Mouse (Mus musculus) ES-Bruce4 (cell line): ENCODE measurements around the gene Cep170b. TPM values are rescaled to one million over a fixed set of nuclear protein-coding genes. Genes with fewer than 3 reads are reported as not detected.
A peak's percentile ranks its signal among the peaks of the same experiment; 100 is the strongest.

Experiments used
- H3K27ac ChIP-seq: 2 replicates; pipeline ENCODE4 v1.5.1; 2012; ENCODE audit warnings: low read length, inconsistent platforms; ENCODE audit not compliant: insufficient read depth
- H3K27me3 ChIP-seq: 2 replicates; pipeline ENCODE4 v1.6.1; 2012; ENCODE audit warnings: mild to moderate bottlenecking, low read length, inconsistent platforms; ENCODE audit not compliant: control insufficient read depth, poor library complexity, insufficient read depth, severe bottlenecking
- H3K36me3 ChIP-seq: 2 replicates; pipeline ENCODE4 v1.6.1; 2012; ENCODE audit warnings: inconsistent platforms, mild to moderate bottlenecking, low read length, moderate library complexity; ENCODE audit not compliant: control insufficient read depth, poor library complexity, insufficient read depth, severe bottlenecking
- H3K4me1 ChIP-seq: one replicate; pipeline ENCODE4 v1.8.1; 2011; ENCODE audit warnings: low read length; ENCODE audit not compliant: control insufficient read depth, insufficient read depth
- H3K4me3 ChIP-seq: 2 replicates; pipeline ENCODE4 v1.5.1; 2011; ENCODE audit warnings: low read depth, mild to moderate bottlenecking, low read length
- H3K9ac ChIP-seq: 2 replicates; pipeline ENCODE4 v1.6.1; 2012; ENCODE audit warnings: low read depth, mild to moderate bottlenecking, inconsistent platforms; ENCODE audit not compliant: poor library complexity, severe bottlenecking
- H3K9me3 ChIP-seq: replicated peaks from 2 replicates; pipeline ENCODE4 v1.6.1; 2012; ENCODE audit warnings: mild to moderate bottlenecking, low read length, inconsistent platforms; ENCODE audit not compliant: control insufficient read depth, poor library complexity, insufficient read depth, severe bottlenecking
- CTCF ChIP-seq: IDR thresholded peaks from one replicate; pipeline ENCODE4 v1.8.1; 2011; ENCODE audit warnings: low read depth, low read length
- EP300 ChIP-seq: IDR thresholded peaks from 2 replicates; pipeline ENCODE4 v1.6.1; 2011; ENCODE audit warnings: low read depth, low read length; ENCODE audit not compliant: insufficient read depth
- POLR2A ChIP-seq: IDR thresholded peaks from one replicate; pipeline ENCODE4 v1.8.1; 2011; ENCODE audit warnings: low read length; ENCODE audit not compliant: insufficient read depth
- polyA plus RNA-seq: library from polyadenylated mRNA; stranded (reverse); fragments of >200 nt; gene quantifications from 2 replicates; pipeline ENCODE4 v1.2.4, GENCODE M21; 2011; ENCODE audit warnings: low read depth; ENCODE audit not compliant: missing spikeins, insufficient read depth, insufficient read length

Gene Cep170b
- polyA plus RNA-seq, 1 experiment: 104 TPM

GRCm38 (mm10) chr12:112713984-112714383, 6.3 kb upstream of the Cep170b start:
- H3K27ac ChIP-seq: no peak overlapping the region
- H3K4me3 ChIP-seq: no peak overlapping the region
- no peak overlapping the region for H3K9ac ChIP-seq

GRCm38 (mm10) chr12:112717140-112717539, 3.1 kb upstream of the Cep170b start:
- H3K36me3 ChIP-seq: no peaks in the 10 kb centered on the region
- H3K4me3 ChIP-seq: no peak overlapping the region
- H3K27me3 ChIP-seq: no peaks in the 10 kb centered on the region
- no peaks in the 10 kb centered on the region for H3K9me3 ChIP-seq
- no peak overlapping the region for H3K27ac ChIP-seq
- H3K4me1 ChIP-seq: peaks cover 2% of the 10 kb centered on the region
- TF ChIP-seq CTCF (peak; percentile 85), POLR2A (no peak), EP300 (no peak)
- H3K9ac ChIP-seq: no peak overlapping the region

More at GRCm38 (mm10) chr12:112713984-112714383, 6.3 kb upstream of the Cep170b start:
- no peaks in the 10 kb centered on the region for H3K9me3 ChIP-seq
- no peaks in the 10 kb centered on the region for H3K27me3 ChIP-seq
- TF ChIP-seq EP300: no peak
- no peak for TF ChIP-seq POLR2A
- no peak for TF ChIP-seq CTCF
- no peaks in the 10 kb centered on the region for H3K36me3 ChIP-seq
- H3K4me1 ChIP-seq: no peaks in the 10 kb centered on the region

- Histone ChIP-seq H3K9ac (no peak overlapping the region), H3K27ac (no peak overlapping the region), H3K9me3 (no peaks in the 10 kb centered on the region), H3K27me3 (no peaks in the 10 kb centered on the region), H3K4me3 (no peak overlapping the region), H3K36me3 (no peaks in the 10 kb centered on the region), H3K4me1 (peaks cover 2% of the 10 kb centered on the region)
- TF ChIP-seq CTCF: no peak
- no peak for TF ChIP-seq EP300
- TF ChIP-seq POLR2A: no peak
These were observed 1.3 kb upstream of the Cep170b start for GRCm38 (mm10) chr12:112718995-112719394.

- Histone ChIP-seq H3K9ac (peak overlapping the region; percentile 86), H3K27me3 (no peaks in the 10 kb centered on the region), H3K4me3 (peak overlapping the region; percentile 75), H3K9me3 (no peaks in the 10 kb centered on the region), H3K27ac (peak overlapping the region; percentile 87), H3K36me3 (no peaks in the 10 kb centered on the region; the same call in 1 of the 2 replicates), H3K4me1 (peaks cover 2% of the 10 kb centered on the region)
- TF ChIP-seq POLR2A (no peak), CTCF (no peak), EP300 (no peak)
These were observed 702 bp downstream of the Cep170b start for GRCm38 (mm10) chr12:112720890-112721423.

- peaks cover 2% of the 10 kb centered on the region for H3K4me1 ChIP-seq
- TF ChIP-seq EP300 (peak; percentile 43; the same call in 1 of the 2 replicates), CTCF (peak; percentile 6), POLR2A (peak; percentile 34)
- H3K27me3 ChIP-seq: no peaks in the 10 kb centered on the region
These were observed 1.4 kb downstream of the Cep170b start for GRCm38 (mm10) chr12:112721424-112722239.

More at GRCm38 (mm10) chr12:112721424-112722239, 1.4 kb downstream of the Cep170b start:
- H3K36me3 ChIP-seq: no peaks in the 10 kb centered on the region; the same call in 1 of the 2 replicates
- H3K4me3 ChIP-seq: peak overlapping the region; percentile 75
- peak overlapping the region; percentile 86 for H3K9ac ChIP-seq
- no peaks in the 10 kb centered on the region for H3K9me3 ChIP-seq
- H3K27ac ChIP-seq: peak overlapping the region; percentile 87
